Mouse (Mus musculus) T-helper 1 cell (primary cell): ENCODE measurements around the gene Ankrd50.

Experiments used
- in situ Hi-C: fragments of 300-600 bp; cut with MboI, MseI; formaldehyde crosslinking; loops from one replicate; pipeline ENCODE4 v1.15.1; 2025; ENCODE audit warnings: high pct_unique_total_duplicates

The Ankrd50 gene

DNA sequence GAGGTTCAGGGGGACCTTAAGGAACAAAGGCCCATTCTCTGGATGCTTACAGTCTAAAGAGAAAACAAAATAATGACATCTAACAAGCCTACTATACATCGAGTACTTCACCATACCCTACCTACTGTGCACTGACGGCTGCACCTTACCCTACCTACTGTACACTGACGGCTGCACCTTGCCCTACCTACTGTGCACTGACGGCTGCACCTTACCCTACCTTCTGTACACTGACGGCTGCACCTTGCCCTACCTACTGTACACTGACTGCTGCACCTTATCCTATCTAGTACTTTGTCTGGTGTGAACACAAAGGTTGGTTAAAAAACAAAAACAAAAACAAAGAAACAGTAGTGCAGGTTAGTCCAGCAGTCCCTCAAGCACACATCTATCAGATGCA is 18.5 kb downstream of the Ankrd50 start:
- in situ Hi-C loops: no loop called here

DNA sequence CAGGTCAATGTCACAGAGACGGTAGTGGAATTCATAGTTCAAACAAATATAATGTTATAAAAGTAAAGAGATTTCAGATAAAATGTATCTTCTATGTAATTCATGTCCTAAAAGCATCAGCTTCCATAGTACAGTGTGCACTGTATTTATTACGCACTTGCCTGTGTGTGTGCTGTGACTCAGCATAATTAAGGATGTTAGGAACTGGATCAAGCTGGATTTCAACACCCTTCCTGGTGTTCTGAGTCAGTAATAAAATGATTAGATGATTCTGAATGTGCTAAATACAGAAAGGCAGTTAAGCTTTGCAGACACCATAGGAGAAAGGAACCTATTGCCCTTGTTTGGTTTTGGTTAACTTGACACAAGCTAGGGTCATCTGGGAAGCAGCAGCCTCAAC is 21.5 kb downstream of the Ankrd50 start:
- in situ Hi-C loops: no loop called here

DNA sequence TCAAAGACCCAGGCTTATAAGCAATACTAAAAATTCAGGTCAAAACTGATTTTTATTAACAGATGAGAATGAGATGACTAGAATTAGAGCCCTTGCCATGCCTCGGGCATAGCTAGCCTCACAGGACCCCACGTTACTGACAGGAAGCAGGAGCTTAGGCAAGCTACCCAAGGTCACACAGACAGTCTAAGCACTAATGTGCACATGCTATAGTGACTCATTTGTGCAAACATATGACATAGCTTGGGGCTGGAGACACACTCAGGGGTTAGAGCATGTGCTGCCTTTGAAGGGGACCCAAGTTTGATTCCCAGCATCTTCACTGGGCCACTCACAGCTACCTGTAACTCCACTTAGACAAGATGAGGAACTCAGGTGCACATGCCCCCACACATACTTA is 22.9 kb downstream of the Ankrd50 start:
- in situ Hi-C loops: no loop called here

DNA sequence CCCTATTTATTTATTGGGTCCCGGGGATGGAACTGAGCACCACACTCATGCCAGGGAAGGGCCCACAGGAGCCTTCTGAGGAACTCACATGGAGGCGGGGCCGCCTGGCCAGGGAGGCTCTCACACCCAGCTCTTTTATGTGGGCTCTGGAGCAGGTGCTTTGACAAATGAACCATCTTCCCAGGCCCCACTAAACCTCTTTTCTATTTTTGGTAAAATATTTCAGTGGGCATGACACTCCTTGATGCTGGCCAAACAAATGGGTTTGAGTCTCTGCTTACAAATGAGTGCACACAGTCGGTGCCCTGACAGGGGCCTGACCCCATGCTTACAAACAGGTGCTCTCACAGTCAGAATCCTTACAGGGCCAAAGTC is 24.4 kb downstream of the Ankrd50 start:
- in situ Hi-C loops: no loop called here

DNA sequence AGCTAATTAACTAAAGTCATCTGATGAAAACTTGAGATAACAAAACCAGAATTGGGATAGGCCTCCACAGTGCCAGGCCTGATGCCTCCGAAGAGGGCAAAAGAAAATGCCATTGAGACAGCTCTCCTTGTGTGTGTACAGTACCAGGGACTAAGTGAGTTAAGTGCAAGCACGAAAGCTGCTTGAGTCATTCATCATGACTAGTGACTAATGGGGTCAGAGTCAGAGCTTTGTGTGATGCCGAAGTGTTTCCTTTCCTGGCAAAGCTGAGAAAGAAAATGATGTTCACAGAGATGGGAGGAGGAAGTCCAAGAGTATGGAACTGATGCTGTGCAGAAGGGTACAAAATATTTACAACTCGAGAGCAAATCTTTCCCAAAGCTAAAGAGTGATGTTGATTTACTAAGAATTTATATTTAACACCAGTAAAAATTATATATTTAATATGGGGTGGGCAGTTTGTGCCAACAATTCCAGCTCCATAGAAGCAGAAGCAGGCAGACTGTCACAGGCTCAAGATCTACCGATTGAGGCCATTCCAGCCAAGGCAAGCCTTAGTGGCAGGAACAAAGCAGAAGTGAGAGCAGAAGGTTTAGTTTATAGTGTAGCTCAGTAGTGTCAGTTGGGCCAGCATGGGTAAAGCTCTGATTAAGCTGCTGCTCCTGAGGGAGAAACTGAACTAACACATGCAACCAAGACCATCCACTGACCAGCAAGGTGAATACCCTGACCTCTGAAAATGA is 25.0 kb downstream of the Ankrd50 start:
- in situ Hi-C loops: no loop called here

DNA sequence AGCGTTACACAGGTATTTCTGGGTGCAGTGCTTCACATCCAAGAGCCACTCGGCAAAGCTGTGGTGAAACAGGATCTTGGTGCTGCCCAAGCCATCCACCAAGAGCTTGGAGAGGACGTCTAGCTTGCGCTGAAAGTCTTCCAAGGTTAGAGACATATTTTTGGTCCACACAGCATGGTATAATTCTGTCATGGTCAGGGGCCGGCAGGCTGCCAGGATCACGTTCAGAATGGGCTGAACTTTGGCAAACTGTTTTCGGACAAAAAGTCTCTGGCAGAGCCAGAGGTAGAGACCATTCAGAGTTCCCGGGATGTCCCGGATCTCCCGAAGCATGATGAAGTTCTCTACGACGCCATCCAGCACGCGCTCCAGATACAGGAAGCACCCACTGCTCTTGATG is 27.6 kb downstream of the Ankrd50 start:
- in situ Hi-C loops: no loop called here

DNA sequence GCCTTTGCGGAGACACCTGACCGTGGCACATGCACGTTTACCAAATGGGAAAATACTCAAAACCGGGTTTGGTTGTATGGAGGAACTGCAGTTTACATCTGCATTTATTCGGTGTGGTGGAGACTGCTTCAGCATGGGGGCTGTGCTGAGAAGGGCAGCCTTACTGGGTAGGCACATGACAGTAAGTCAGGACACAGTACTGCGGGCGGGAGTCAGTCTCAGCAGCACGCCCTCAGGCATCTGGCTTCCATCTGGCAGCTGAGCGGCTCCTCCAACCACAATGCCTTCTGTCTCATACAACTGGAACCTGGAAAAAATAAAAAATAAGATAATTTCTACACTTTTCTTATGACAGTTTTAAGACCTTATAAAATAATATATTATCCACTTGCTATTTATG is 32.4 kb downstream of the Ankrd50 start:
- in situ Hi-C loops: no loop called here

DNA sequence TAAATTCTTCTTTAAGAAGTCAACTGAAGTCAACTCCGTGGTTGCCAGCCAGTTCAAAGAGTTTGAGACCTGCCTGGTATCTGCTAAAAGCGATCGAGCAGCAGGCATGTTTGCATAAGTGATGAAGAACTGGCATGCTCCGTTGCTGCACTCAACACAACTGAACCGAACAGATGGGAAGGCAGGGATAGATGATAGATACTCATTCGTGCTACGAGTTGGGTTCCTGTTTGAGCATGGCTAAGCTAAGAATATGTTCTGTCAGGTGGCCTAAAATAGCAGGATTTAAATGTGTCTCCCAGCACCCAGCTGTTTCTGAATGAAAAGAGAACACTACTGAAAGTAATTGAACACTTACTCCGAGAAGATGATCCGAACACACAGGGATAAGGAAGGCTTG is 38.1 kb downstream of the Ankrd50 start:
- in situ Hi-C loops: loop anchor here (10.0 kb wide), 1 partner anchor 1688 kb away; no protein-coding TSS in a partner anchor

DNA sequence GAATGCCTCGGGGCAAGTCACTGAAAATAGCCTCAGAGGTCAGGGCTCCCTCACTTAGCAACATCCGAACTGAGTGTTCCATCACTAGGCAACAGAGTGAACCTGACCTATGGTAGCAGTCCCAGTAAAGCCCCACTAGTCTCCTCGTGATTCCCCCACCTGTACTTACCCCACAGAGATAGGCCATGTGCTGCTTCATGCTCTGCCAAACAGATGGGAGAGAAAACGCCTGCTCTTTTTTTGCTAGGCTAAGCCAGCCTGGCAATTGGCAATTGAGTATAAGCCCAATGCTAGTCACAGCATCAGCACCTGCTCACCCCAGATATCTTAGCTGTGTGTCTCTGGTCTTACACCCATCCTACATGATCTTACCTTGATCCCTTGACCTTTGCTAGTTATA is 40.8 kb downstream of the Ankrd50 start:
- in situ Hi-C loops: loop anchor here (10.0 kb wide), 1 partner anchor 1691 kb away; no protein-coding TSS in a partner anchor

DNA sequence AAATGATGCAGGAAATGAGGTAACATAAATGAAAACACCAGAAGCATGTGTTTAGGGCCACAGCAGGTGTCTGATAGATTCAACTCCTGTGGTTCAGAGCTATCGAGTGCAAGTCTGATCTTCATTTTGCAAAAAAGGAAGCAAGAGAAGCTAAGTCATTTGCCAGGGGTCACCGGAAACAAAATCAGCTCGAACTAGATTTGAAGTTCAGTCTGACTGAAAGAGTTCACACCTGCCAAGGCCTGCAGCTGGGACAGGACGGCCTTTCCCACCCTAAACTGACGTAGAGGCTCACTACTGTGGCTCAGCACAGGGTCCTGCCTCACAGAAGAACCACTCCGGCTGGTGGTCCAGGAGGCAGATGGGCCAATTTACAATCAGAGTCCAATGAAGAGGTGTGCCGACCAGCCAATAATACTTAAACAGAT is 44.1 kb downstream of the Ankrd50 start:
- in situ Hi-C loops: loop anchor here (10.0 kb wide), 1 partner anchor 1694 kb away; no protein-coding TSS in a partner anchor

DNA sequence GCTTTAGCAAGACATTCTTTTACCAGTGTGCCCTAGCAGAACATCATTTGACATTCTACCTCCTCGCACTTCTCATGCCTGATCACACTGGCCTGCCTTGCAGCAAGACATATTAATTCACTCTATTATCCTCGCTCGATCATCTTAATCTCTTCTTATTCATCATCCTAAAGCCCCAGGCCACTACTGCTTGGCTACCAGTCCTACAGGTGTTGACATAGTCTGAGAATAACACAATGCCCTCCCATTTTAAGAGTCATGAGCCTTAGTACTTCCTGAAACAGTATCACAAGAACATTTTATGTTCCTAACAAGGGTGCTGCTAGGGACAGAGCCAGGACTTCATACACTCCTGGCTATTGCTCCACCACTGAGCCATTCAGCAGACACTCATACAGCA is 48.0 kb downstream of the Ankrd50 start:
- in situ Hi-C loops: no loop called here

DNA sequence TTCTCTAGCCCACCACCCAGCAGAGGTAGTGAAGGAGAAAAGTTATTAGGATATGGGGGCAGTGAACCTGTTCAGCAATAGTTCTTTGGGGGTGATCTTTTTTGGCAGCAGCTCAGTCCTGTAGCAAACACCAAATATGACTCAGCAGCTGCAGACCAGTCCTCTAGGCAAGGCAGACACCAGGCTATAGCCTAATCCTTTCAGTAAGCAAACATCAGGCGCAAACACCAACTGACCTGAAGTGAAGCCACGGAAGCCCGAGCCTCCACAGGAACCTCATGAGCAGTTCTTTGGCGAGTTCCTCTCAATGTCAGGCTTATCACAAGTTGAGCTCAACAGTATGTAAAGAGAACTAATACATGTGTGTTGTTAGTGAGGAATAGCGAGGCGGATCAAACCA is 48.8 kb downstream of the Ankrd50 start:
- in situ Hi-C loops: no loop called here

DNA sequence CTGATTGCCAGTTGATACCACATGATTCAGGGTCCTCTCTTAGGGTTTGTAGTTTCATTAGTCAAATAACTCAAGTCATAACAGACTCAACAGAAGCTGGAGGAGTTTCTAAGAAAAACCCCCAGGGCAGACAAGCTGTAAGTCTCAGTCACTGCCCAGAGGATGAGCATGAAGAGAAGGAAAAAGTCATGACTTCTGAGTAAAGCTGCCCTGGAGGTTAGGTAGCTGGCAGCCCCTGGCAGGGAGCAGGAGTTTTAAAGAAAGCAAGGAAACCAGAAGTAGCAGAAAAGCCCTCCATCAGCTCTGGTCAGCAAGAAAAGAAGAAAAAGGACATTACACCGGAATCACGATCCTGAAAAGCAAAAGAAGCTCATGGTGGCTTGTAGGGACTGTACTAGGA is 50.2 kb downstream of the Ankrd50 start:
- in situ Hi-C loops: no loop called here

DNA sequence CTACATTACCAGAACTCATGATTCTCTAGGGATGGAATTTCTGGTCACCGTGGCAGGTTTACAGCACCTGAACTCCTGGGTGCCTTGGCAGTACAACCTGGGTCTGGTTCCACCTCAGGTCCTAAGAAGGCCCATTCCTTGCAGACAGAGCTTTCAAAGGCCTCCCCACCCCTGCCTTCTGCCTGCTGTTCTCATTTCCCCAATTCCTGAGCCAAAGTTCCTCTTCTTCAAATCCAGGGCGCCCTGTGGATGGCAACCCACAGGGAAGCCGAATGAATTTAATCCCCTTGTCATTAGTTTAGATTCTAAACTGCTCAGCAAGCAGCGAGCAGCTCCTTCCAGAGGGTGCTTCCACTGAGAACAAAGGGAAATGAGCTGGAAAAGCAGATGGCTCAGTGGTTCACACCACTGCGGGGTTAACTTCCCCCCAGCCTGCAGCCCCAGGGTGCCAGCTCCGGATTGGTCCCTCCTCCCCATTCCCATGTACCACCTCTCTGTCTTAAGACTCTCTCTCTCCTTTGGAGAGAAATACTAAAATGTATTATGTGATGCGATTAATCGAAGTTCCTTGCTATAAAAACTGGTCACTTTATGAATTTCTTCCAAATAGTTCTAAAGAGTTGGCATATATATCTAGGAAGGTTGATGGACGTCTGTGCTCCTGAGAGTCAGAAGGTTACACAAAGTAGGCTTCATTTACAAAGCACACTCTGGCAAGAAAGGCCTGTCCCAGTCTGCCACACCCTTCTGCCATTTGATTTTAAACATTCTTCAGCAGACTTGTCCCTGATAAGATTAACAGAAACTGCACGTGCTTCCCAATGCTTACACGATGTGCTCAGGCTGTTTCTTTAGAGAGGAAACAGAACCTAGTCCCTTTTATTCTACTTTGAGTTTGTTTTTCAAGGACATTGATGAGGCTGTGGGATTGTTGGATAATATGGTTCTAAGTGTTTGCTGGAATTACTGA is 50.9 kb downstream of the Ankrd50 start:
- in situ Hi-C loops: no loop called here

DNA sequence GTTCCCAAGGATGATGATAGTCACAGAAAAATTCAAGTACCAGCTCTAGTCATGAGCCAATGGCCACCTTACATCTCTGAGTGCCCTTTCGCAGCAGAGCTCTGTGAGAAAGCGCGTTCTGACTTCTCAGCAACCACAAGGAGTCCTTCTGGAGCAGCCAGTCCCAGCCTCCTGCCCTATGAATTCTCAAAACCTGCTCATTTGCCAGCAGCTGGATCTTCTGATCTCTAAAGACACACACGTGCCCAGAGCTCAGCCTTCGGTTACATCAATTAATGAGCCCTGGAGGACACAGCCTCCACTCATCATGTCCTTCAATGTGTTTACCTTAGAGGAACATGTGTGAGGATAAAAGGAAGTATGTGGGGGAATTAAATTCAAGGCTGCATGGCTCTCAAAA is 53.2 kb downstream of the Ankrd50 start:
- in situ Hi-C loops: no loop called here

DNA sequence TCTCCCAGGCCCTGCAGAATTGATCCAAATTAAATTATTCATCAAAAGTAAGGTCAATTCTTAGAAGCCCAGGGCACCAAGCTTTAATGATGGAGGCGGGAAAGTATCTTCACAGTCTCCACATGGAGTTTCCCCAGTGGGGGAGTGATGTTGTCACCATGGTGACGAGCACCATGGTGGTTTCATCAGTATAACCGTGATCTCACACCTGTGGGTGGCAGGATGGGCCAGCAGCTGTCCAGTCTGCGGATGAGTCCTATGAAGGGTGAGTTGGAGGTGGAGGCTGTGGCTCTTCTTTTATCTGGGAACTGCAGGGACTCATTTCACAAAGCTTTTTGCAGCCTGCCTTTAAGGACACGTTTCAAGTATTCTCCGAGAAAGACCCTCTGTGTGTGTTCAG is 53.6 kb downstream of the Ankrd50 start:
- in situ Hi-C loops: no loop called here

DNA sequence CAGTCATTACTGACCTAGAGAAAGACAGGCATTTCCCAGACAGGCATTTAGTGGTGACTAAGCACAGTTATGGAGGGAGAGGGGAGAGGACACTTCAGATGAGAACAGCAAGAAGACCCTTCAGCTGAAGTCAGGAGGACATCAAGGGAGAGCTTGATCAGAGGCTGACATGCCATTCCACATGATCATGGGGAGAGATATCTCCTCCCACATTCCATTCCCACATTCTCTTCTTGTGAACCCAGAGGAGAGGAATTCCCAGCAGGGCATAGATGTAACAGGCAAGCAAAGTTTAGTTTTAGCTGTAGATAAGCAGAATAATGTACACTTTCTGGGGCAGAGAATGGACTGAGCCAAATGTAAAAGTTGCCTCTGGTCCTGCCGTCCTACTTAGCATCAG is 57.4 kb downstream of the Ankrd50 start:
- in situ Hi-C loops: no loop called here

DNA sequence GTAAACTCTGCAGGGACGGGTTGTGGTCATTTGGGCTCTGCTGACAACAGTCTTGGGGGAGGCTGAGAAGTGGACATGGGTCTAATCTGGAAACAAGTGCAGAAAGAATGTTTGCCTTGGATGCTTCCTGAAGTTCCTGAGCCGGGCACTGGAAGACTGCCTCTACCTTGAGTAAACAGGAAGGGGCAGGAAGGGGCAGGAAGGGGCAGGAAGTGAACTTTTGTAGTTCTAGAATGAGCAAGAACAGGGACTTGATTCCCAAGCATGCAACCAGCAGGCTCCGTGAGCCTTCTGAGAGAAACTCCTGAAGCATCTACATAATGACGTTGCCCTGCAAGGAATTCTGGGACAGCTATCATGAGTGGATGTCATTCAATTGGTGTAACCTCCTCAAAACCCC is 60.7 kb downstream of the Ankrd50 start:
- in situ Hi-C loops: loop anchor here (5.0 kb wide), 1 partner anchor 93 kb away; no protein-coding TSS in a partner anchor

DNA sequence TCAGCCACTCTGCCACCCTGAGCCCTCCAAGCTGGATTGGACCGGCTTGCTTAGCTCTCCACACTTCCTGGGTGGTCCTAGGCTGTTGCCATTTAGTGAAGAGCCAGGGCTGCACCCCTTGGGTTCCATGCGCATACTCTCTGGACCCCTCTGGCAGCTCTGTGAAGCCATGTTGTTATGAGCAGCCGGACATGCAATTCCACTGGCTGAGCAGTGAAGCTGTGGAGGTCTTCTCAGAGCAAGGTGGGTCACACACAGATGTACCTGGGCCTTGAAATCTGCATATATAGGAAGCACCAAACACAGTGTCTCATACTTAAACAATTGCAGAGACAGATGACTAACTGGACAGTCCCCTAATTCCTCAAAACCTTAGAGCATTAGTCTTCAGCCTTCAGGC is 64.7 kb downstream of the Ankrd50 start:
- in situ Hi-C loops: loop anchor here (5.0 kb wide), 1 partner anchor 97 kb away; no protein-coding TSS in a partner anchor

DNA sequence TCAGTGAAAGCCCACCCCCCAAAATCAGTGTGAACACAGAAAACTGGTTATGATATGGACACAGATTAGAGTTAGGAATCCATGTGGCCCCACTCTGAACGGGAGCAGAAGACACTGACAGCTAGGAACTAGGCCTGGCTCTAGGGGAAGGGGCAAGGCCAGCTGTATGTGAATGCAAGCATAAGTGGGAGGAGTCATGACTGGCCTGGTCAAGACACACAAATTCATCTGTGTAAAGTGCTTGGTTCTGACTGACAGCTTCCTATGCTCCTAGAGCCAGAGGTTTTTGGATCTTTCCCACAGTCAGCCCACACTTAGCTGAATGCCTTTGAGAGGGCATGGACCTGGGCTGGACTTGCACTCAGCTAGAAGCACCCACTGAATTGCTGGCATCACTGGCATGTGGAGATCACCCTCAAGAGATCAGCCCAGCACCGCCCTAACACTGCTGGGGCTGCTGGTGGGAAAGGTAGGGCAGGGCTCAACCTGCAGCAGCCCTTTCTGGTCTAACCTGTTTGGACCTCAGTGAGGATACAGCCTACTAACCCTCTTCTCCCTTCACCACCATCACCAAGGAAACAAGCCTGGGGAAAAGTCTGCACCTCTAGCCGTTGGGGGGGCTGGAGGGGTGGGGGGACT is 69.2 kb downstream of the Ankrd50 start:
- in situ Hi-C loops: no loop called here
